Mouse (Mus musculus): ENCODE measurements around the gene Crtc3. TPM values are rescaled to one million over a fixed set of nuclear protein-coding genes. Genes with fewer than 3 reads are reported as not detected.

Crtc3 gene
- polyA plus RNA-seq, 1 experiment: 21.7 TPM

GRCm38 (mm10) chr7:80646093-80647025 lies 42.3 kb downstream of the Crtc3 start:
- H3K27ac ChIP-seq (ENCODE audit: insufficient read depth, low read length): peak overlapping the region; percentile 79
- no peak for TF ChIP-seq POLR2A (IDR thresholded peaks at IDR 0.05; ENCODE audit: borderline replicate concordance, insufficient read depth, low read length)
- TF ChIP-seq CTCF (IDR thresholded peaks at IDR 0.05; ENCODE audit: borderline replicate concordance, insufficient read depth, low read depth, low read length): no peak
- H3K27me3 ChIP-seq (ENCODE audit: control insufficient read depth, insufficient read depth, low read length): no peaks in the 10 kb centered on the region
- DNase-seq: no peak
- 46% methylated on average over 10 of the region's 10 CpGs for WGBS
- peaks cover 49% of the 10 kb centered on the region for H3K4me1 ChIP-seq (ENCODE audit: control insufficient read depth, insufficient read depth, low read length)
- H3K4me3 ChIP-seq (replicated peaks; ENCODE audit: insufficient read depth, low read depth, low read length): no peak overlapping the region

DNA sequence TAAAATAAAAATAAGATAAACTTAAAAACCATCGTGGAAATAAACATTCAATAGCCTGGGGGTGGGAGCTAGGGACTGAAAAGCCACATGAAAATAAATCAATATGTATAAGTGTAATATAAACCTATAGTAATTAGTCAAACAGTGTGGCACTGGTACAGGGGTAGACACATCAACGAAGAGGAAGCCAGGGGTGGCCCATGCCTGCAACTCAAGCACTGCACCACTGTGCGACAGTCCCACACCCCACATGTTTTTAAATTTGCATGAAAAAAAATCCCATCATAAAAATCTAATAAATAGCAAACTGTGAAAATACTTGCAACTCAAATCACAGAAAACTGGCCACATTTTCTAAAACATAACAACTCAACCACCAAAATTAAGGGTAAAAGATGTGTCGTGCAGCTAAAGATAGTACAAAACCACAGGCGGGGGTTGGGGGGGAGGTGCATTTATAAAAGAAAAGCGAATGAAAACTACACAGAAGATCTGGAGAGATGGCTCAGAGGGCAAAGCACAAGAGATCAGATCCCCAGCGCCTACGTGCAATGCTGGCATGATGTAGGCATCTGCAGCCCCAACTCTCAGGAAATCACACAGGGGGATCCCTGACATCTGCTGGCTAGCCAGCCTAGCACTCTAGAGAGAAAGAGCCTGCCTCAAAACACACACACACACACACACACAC lies 45.6 kb downstream of the Crtc3 start:
- no peak for DNase-seq
- peak overlapping the region; percentile 27; the same call in 1 of the 2 replicates for H3K27ac ChIP-seq (ENCODE audit: insufficient read depth, low read length)
- no peaks in the 10 kb centered on the region for H3K27me3 ChIP-seq (ENCODE audit: control insufficient read depth, insufficient read depth, low read length)
- WGBS: 50% methylated on average over 8 of the region's 8 CpGs
- no peak overlapping the region for H3K4me3 ChIP-seq (replicated peaks; ENCODE audit: insufficient read depth, low read depth, low read length)
- TF ChIP-seq CTCF (IDR thresholded peaks at IDR 0.05; ENCODE audit: borderline replicate concordance, insufficient read depth, low read depth, low read length) (no peak), POLR2A (IDR thresholded peaks at IDR 0.05; ENCODE audit: borderline replicate concordance, insufficient read depth, low read length) (no peak)
- peaks cover 69% of the 10 kb centered on the region for H3K4me1 ChIP-seq (ENCODE audit: control insufficient read depth, insufficient read depth, low read length)

DNA sequence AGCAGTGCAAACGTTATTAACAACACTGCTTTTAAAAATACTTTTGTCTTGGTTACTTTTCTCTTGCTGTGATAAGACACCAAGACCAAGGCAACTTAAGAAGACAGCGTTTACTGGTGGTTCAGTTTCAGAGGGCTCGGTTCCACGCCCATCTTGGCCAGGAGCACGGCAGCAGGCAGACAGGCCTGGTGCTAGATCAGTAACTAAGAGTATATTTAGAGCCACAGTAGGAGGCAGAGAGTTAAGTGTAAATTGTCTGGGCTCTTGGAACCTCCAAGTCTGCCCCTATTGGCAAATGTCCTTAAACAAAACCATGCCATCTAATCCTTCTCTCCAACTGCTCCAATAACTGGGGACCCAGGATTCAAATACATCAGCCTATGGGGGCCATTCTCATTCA lies 46.1 kb downstream of the Crtc3 start:
- no peaks in the 10 kb centered on the region for H3K27me3 ChIP-seq (ENCODE audit: control insufficient read depth, insufficient read depth, low read length)
- H3K4me3 ChIP-seq (replicated peaks; ENCODE audit: insufficient read depth, low read depth, low read length): no peak overlapping the region
- H3K4me1 ChIP-seq (ENCODE audit: control insufficient read depth, insufficient read depth, low read length): peaks cover 66% of the 10 kb centered on the region
- peak overlapping the region; percentile 24; the same call in 1 of the 2 replicates for H3K27ac ChIP-seq (ENCODE audit: insufficient read depth, low read length)
- TF ChIP-seq CTCF (IDR thresholded peaks at IDR 0.05; ENCODE audit: borderline replicate concordance, insufficient read depth, low read depth, low read length) (no peak), POLR2A (IDR thresholded peaks at IDR 0.05; ENCODE audit: borderline replicate concordance, insufficient read depth, low read length) (no peak)
- 10% methylated on average over 5 of the region's 5 CpGs for WGBS
- peak in 1 of 2 experiments; percentile 79 for DNase-seq

- WGBS: 58% methylated on average over 7 of the region's 7 CpGs
- no peak for DNase-seq
- H3K27ac ChIP-seq (ENCODE audit: insufficient read depth, low read length): peak overlapping the region; percentile 24; the same call in 1 of the 2 replicates
- no peaks in the 10 kb centered on the region for H3K27me3 ChIP-seq (ENCODE audit: control insufficient read depth, insufficient read depth, low read length)
- peaks cover 68% of the 10 kb centered on the region for H3K4me1 ChIP-seq (ENCODE audit: control insufficient read depth, insufficient read depth, low read length)
- no peak overlapping the region for H3K4me3 ChIP-seq (replicated peaks; ENCODE audit: insufficient read depth, low read depth, low read length)
- TF ChIP-seq POLR2A (IDR thresholded peaks at IDR 0.05; ENCODE audit: borderline replicate concordance, insufficient read depth, low read length): no peak
- no peak for TF ChIP-seq CTCF (IDR thresholded peaks at IDR 0.05; ENCODE audit: borderline replicate concordance, insufficient read depth, low read depth, low read length)
These were observed 46.8 kb downstream of the Crtc3 start for GRCm38 (mm10) chr7:80641899-80642298.

GRCm38 (mm10) chr7:80641497-80641896 lies 47.2 kb downstream of the Crtc3 start:
- Histone ChIP-seq H3K27ac (ENCODE audit: insufficient read depth, low read length) (0 out of 2 replicates have a peak overlapping the region, but pooled peaks have one; percentile 10), H3K4me1 (ENCODE audit: control insufficient read depth, insufficient read depth, low read length) (peaks cover 70% of the 10 kb centered on the region), H3K27me3 (ENCODE audit: control insufficient read depth, insufficient read depth, low read length) (no peaks in the 10 kb centered on the region), H3K4me3 (replicated peaks; ENCODE audit: insufficient read depth, low read depth, low read length) (no peak overlapping the region)
- TF ChIP-seq CTCF (IDR thresholded peaks at IDR 0.05; ENCODE audit: borderline replicate concordance, insufficient read depth, low read depth, low read length) (no peak), POLR2A (IDR thresholded peaks at IDR 0.05; ENCODE audit: borderline replicate concordance, insufficient read depth, low read length) (no peak)
- WGBS: 21% methylated on average over 4 of the region's 4 CpGs
- no peak for DNase-seq

DNA sequence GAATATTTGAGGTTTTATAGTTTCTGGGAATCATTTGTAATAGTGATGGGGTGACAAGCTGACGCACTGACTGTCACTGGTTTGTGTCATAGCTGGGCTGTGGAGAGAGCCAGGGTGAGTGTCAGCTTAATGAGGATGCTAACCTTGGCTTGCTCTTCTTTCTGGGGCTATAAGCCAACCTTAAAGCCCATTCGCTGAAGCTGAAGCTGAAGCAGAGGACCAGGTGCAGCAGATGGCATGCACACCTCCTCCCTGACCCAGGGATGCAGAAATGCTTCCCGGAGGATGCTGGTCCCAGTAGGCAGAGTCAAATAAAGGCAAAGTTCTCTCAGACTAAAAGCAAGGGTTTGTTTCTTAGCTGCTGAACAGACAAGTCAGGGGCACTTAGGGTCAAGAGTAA lies 48.7 kb downstream of the Crtc3 start:
- Histone ChIP-seq H3K27me3 (ENCODE audit: control insufficient read depth, insufficient read depth, low read length) (no peaks in the 10 kb centered on the region), H3K27ac (ENCODE audit: insufficient read depth, low read length) (peak overlapping the region; percentile 77), H3K4me1 (ENCODE audit: control insufficient read depth, insufficient read depth, low read length) (peaks cover 78% of the 10 kb centered on the region), H3K4me3 (replicated peaks; ENCODE audit: insufficient read depth, low read depth, low read length) (no peak overlapping the region)
- 7% methylated on average over 3 of the region's 3 CpGs for WGBS
- DNase-seq: peak; percentile 74 to 91
- no peak for TF ChIP-seq CTCF (IDR thresholded peaks at IDR 0.05; ENCODE audit: borderline replicate concordance, insufficient read depth, low read depth, low read length)
- TF ChIP-seq POLR2A (IDR thresholded peaks at IDR 0.05; ENCODE audit: borderline replicate concordance, insufficient read depth, low read length): no peak

DNA sequence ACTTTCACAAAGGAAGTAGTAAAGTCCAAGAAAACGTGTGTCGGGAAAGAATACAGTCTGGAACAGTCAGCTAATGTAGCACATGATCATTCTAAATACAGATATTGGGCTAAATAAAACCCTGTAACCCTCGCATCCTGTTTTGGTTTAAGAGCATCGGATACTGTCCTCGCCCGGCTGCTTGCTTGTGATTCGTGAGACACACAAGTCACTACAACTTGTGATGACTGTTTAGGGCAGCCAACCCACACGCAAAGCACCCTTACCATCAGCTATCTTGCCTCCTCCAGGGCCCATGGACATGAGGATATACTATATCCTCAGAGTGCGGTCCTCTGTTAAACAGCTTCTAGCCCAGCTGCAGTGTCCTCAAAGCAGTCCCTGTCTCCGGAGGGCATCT lies 50.2 kb downstream of the Crtc3 start:
- 69% methylated on average over 10 of the region's 10 CpGs for WGBS
- TF ChIP-seq CTCF (IDR thresholded peaks at IDR 0.05; ENCODE audit: borderline replicate concordance, insufficient read depth, low read depth, low read length) (no peak), POLR2A (IDR thresholded peaks at IDR 0.05; ENCODE audit: borderline replicate concordance, insufficient read depth, low read length) (no peak)
- H3K27ac ChIP-seq (ENCODE audit: insufficient read depth, low read length): peak overlapping the region; percentile 67; the same call in 1 of the 2 replicates
- DNase-seq: no peak
- H3K4me3 ChIP-seq (replicated peaks; ENCODE audit: insufficient read depth, low read depth, low read length): no peak overlapping the region
- no peaks in the 10 kb centered on the region for H3K27me3 ChIP-seq (ENCODE audit: control insufficient read depth, insufficient read depth, low read length)
- peaks cover 75% of the 10 kb centered on the region for H3K4me1 ChIP-seq (ENCODE audit: control insufficient read depth, insufficient read depth, low read length)

Data from cerebellum, adult 2 months (tissue).